Mouse (Mus musculus) cerebellum, adult 8-10 months (tissue): ENCODE data around the gene Ripk4.

Experiments used
- DNase-seq: peaks from one replicate; pipeline ENCODE4 v3.0.0; 2022

Ripk4 gene

GRCm38 (mm10) chr16:97733599-97733998 is 30.0 kb downstream of the Ripk4 start:
- DNase-seq, result no peak

- no peak for DNase-seq
These were observed 33.3 kb downstream of the Ripk4 start for GRCm38 (mm10) chr16:97730321-97730720.

GRCm38 (mm10) chr16:97726436-97726835 is 37.2 kb downstream of the Ripk4 start:
- DNase-seq, result no peak

GRCm38 (mm10) chr16:97720093-97720492 is 43.5 kb downstream of the Ripk4 start:
- no peak for DNase-seq

GRCm38 (mm10) chr16:97719392-97719983 is 44.1 kb downstream of the Ripk4 start:
- no peak for DNase-seq

- no peak for DNase-seq
These were observed 47.0 kb downstream of the Ripk4 start for GRCm38 (mm10) chr16:97716567-97716966.

GRCm38 (mm10) chr16:97712129-97712528 is 51.5 kb downstream of the Ripk4 start:
- no peak for DNase-seq

GRCm38 (mm10) chr16:97701871-97702270 is 61.7 kb downstream of the Ripk4 start:
- no peak for DNase-seq

- no peak for DNase-seq
These were observed 65.8 kb downstream of the Ripk4 start for GRCm38 (mm10) chr16:97697769-97698168.

- DNase-seq, result no peak
These were observed 67.9 kb downstream of the Ripk4 start for GRCm38 (mm10) chr16:97695709-97696108.
